Mouse (Mus musculus) ES-Bruce4 (cell line): ENCODE measurements at regions not wholly inside any gene's neighbourhood (a gene's known extent, or its start where the extent isn't known, plus 50 kb on each side); places are given as distances from the start of the nearest gene placed in this dataset.

Source experiments
- H3K27ac ChIP-seq: 2 replicates; pipeline ENCODE4 v1.5.1; 2012; ENCODE audit warnings: low read length, inconsistent platforms; ENCODE audit not compliant: insufficient read depth
- H3K27me3 ChIP-seq: 2 replicates; pipeline ENCODE4 v1.6.1; 2012; ENCODE audit warnings: mild to moderate bottlenecking, low read length, inconsistent platforms; ENCODE audit not compliant: control insufficient read depth, poor library complexity, insufficient read depth, severe bottlenecking
- H3K36me3 ChIP-seq: 2 replicates; pipeline ENCODE4 v1.6.1; 2012; ENCODE audit warnings: inconsistent platforms, mild to moderate bottlenecking, low read length, moderate library complexity; ENCODE audit not compliant: control insufficient read depth, poor library complexity, insufficient read depth, severe bottlenecking
- H3K4me1 ChIP-seq: one replicate; pipeline ENCODE4 v1.8.1; 2011; ENCODE audit warnings: low read length; ENCODE audit not compliant: control insufficient read depth, insufficient read depth
- H3K4me3 ChIP-seq: 2 replicates; pipeline ENCODE4 v1.5.1; 2011; ENCODE audit warnings: low read depth, mild to moderate bottlenecking, low read length
- H3K9ac ChIP-seq: 2 replicates; pipeline ENCODE4 v1.6.1; 2012; ENCODE audit warnings: low read depth, mild to moderate bottlenecking, inconsistent platforms; ENCODE audit not compliant: poor library complexity, severe bottlenecking
- H3K9me3 ChIP-seq: replicated peaks from 2 replicates; pipeline ENCODE4 v1.6.1; 2012; ENCODE audit warnings: mild to moderate bottlenecking, low read length, inconsistent platforms; ENCODE audit not compliant: control insufficient read depth, poor library complexity, insufficient read depth, severe bottlenecking
- CTCF ChIP-seq: IDR thresholded peaks from one replicate; pipeline ENCODE4 v1.8.1; 2011; ENCODE audit warnings: low read depth, low read length
- EP300 ChIP-seq: IDR thresholded peaks from 2 replicates; pipeline ENCODE4 v1.6.1; 2011; ENCODE audit warnings: low read depth, low read length; ENCODE audit not compliant: insufficient read depth
- POLR2A ChIP-seq: IDR thresholded peaks from one replicate; pipeline ENCODE4 v1.8.1; 2011; ENCODE audit warnings: low read length; ENCODE audit not compliant: insufficient read depth

DNA sequence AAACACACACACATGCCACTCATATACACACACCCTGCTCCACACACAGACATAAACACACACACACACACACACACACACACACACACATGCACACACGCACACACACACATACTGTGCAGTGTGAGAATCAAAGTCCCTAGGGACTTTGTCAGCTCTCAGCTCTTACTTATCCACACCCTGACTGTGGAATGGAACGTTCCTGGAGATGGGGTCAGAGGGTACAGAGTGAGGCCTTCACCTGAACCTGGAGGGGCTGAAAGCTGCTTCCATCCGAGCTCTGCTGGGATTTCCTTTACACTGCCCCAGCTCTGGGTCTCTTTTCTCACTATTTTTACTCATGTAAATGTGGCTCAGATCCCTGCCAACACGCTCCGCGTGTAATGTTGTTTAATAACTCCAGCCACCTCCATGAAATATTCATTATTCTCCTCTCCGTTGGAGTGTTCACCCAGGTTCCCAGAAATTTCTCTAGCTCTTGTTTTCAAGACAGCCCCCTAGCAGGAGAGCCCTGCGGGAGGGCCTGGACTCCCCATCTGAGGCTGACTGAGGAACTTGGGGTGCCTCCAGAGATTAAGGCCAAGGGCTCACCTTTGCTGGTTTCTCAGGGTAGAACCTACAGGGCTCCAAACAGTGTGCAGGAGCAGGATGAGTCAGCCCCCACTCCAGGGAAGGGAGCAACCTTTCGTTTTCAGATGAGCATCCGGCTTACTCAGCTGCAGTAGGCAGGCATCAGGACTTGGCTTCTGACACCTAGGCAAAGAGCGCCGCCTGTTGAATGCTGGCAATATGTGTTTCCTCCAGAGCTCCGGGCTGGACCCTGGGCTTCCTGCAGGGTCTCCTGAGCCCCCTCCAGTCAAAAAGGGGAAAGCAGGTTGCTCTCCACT lies 360.8 kb upstream of the Dynlrb2 start:
- Histone ChIP-seq H3K9ac (no peak overlapping the region), H3K36me3 (no peaks in the 10 kb centered on the region), H3K4me3 (no peak overlapping the region), H3K27me3 (no peaks in the 10 kb centered on the region), H3K27ac (no peak overlapping the region), H3K4me1 (no peaks in the 10 kb centered on the region), H3K9me3 (peaks cover 2% of the 10 kb centered on the region; the same call in 1 of the 2 replicates)
- TF ChIP-seq EP300 = no peak
- TF ChIP-seq CTCF = no peak
- TF ChIP-seq POLR2A = no peak

DNA sequence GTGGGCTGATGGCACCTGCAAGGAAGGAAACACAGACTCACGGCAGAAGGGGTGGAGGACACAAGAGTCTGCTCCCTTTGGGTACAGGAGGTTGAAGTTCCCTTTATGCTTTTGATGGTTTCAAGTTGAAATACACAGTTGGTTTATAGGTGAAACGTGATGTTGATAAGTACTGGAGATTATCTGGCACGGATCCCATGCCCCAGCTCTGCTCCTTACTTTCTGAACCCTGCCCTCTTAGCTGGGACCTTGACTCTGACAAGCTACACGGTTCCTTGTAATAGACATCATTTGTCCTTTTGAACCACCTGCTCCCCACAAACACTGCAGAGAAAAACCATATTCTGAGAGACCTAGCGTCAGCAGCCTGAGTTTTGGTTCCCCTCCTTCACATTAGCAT lies 363.4 kb upstream of the Dynlrb2 start:
- Histone ChIP-seq H3K9me3 (peaks cover 2% of the 10 kb centered on the region; the same call in 1 of the 2 replicates), H3K9ac (no peak overlapping the region), H3K4me3 (no peak overlapping the region), H3K27me3 (no peaks in the 10 kb centered on the region), H3K4me1 (no peaks in the 10 kb centered on the region), H3K36me3 (no peaks in the 10 kb centered on the region), H3K27ac (no peak overlapping the region)
- TF ChIP-seq CTCF = no peak

DNA sequence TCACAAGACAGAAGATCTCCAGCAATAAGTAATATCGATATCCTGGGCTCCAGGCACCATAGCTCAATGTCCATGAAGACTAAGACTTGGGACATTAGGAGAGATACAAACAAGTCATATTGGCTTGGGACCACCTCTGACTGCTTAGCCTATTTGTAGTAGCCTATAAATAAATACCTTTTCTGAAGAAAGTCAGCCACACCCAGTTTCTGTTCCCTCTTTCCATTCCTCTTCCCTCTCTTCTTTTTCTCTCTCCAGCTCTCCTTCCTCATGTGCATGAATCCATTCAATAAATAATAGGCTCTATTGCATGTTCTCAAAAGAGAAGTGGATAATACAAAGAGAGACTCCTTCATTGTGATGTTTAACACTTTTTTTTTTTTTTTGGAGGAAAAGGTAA lies 364.8 kb upstream of the Dynlrb2 start:
- Histone ChIP-seq H3K36me3 (no peaks in the 10 kb centered on the region), H3K27me3 (no peaks in the 10 kb centered on the region), H3K27ac (no peak overlapping the region), H3K4me1 (no peaks in the 10 kb centered on the region), H3K9ac (no peak overlapping the region), H3K4me3 (no peak overlapping the region), H3K9me3 (no peaks in the 10 kb centered on the region; the same call in 1 of the 2 replicates)
- no peak for TF ChIP-seq POLR2A

DNA sequence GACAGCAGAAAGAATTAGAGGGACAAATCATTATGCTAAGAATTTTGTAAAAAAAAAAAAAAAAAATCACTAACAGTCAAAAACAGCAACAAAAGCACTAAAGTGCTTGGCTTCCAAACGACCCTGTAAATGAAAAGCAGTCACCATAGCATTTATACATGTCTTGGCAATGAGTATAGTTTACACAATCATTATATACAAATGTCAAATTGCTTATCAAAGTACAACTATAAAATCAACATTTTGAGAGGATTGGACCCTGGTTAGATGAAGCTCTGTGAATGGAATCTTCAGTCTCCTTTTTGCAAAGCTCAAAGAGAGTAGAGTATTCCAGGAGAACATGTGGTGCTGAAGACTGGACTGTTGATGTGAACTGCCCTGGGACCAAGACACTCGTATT lies 367.0 kb upstream of the Dynlrb2 start:
- Histone ChIP-seq H3K27ac (no peak overlapping the region), H3K36me3 (no peaks in the 10 kb centered on the region), H3K9me3 (no peaks in the 10 kb centered on the region; the same call in 1 of the 2 replicates), H3K27me3 (no peaks in the 10 kb centered on the region), H3K9ac (no peak overlapping the region), H3K4me1 (no peaks in the 10 kb centered on the region), H3K4me3 (no peak overlapping the region)
- TF ChIP-seq CTCF = no peak
- no peak for TF ChIP-seq EP300
- TF ChIP-seq POLR2A = no peak

DNA sequence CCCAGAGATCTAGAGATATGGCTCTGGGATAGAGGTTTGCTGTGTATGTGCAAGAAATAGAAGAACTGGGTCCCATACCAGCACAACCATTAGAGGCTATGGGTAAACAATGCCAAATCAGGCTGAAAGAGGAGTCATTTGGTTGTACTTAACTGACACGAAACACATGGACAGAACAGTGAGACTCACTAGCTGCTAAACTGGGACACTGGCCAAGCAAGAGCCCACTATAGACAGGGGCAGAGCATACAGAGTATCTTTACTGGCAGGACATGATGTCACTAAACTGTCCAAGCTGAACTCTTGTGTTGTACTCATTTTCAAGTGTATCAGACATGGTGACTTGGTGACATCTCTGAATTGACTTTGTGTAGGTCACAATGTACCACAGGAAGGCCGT lies 371.3 kb upstream of the Dynlrb2 start:
- Histone ChIP-seq H3K27ac (no peak overlapping the region), H3K9ac (no peak overlapping the region), H3K9me3 (no peaks in the 10 kb centered on the region), H3K27me3 (no peaks in the 10 kb centered on the region), H3K4me3 (no peak overlapping the region), H3K36me3 (no peaks in the 10 kb centered on the region), H3K4me1 (no peaks in the 10 kb centered on the region)
- TF ChIP-seq CTCF = no peak
- no peak for TF ChIP-seq EP300
- no peak for TF ChIP-seq POLR2A

DNA sequence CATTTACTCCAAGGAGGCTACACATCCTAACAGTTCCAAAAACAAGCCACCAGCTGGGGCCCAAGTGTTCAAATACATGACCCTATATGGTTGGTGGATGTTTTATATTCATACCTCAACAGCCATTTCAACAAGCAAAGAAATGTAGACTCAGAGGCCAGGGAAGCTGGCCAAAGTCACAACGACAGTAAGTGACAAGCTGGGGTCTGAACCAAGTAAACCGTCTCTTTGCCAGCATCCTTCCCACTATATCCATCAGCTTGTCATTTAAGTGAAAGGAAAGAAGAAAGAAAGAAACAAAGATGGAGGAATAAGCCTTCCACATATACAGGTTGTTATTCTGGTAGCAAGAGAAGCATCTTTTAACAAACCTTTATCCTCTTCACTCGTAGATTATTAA lies 371.7 kb upstream of the Dynlrb2 start:
- Histone ChIP-seq H3K9me3 (no peaks in the 10 kb centered on the region), H3K9ac (no peak overlapping the region), H3K4me1 (no peaks in the 10 kb centered on the region), H3K27me3 (no peaks in the 10 kb centered on the region), H3K27ac (no peak overlapping the region), H3K36me3 (no peaks in the 10 kb centered on the region), H3K4me3 (no peak overlapping the region)
- TF ChIP-seq CTCF (no peak), POLR2A (no peak), EP300 (no peak)
